Mouse (Mus musculus) thymus, adult 2 months (tissue): Measurements from ENCODE around the gene Mrnip.

Source experiments
- CTCF ChIP-seq: fragments of 200-500 bp; IDR thresholded peaks from 2 replicates; pipeline ENCODE4 v1.5.1; 2012; ENCODE audit warnings: mild to moderate bottlenecking, control low read depth, low read length, moderate library complexity, borderline replicate concordance; ENCODE audit not compliant: control insufficient read depth, poor library complexity, insufficient read depth; ENCODE audit errors: extremely low read depth
- POLR2A ChIP-seq: fragments of 200-500 bp; IDR thresholded peaks from 2 replicates; pipeline ENCODE4 v1.6.1; 2012; ENCODE audit warnings: mild to moderate bottlenecking, low read length, control low read depth, moderate library complexity; ENCODE audit not compliant: control insufficient read depth, poor library complexity, insufficient read depth; ENCODE audit errors: extremely low read depth

DNA sequence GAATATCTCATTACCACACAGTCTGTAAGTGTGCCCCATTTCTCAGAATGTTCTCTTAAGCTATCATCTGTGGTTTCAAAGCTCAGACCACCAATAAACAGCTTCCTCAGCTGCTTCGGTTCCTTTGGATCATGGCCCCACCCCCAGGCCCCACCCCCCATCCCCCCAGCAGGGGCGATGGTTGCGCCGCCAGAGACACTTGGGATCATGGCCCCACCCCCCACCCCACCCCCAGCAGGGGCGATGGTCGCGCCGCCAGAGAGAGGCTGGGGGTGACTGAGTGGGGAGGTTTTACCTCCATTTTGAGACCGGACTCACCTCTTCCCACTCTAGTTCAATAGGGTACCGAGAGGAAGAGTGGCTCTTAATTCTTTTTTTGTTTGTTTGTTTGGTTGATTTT lies 46.5 kb upstream of the Mrnip start:
- TF ChIP-seq CTCF (no peak), POLR2A (no peak)
